Comparison of ENCODE assay signal across 19 mouse cellular contexts in genomic region chr1:54002077-54002476, GRCm38 (mm10).
"Had no signal": no experiment of that assay in that cellular context is flagged by ENCODE, and none has a peak within 500 bp of the region (broad histone marks: within the 10 kb centered on the region; RNA-seq: fewer than 3 reads in every experiment).

No protein-coding gene starts in this region.

- H3K4me2 ChIP-seq: limb, embryonic 13.5 days; liver, embryonic 12.5 days; liver, embryonic 15.5 days; midbrain, embryonic 12.5 days; midbrain, embryonic 15.5 days; neural tube, embryonic 12.5 days; neural tube, embryonic 15.5 days had no signal

- H3K36me3 ChIP-seq: limb, embryonic 10.5 days; limb, embryonic 13.5 days; liver, embryonic 12.5 days; liver, embryonic 15.5 days; midbrain, embryonic 12.5 days; midbrain, embryonic 15.5 days; neural tube, embryonic 12.5 days; neural tube, embryonic 15.5 days had no signal

- ATAC-seq: liver, embryonic 12.5 days; midbrain, embryonic 15.5 days had no signal

- H3K4me3 ChIP-seq: layer of hippocampus, adult 2 months; limb, embryonic 10.5 days; limb, embryonic 13.5 days; liver, embryonic 12.5 days; liver, embryonic 15.5 days; midbrain, embryonic 12.5 days; midbrain, embryonic 15.5 days; neural tube, embryonic 12.5 days; neural tube, embryonic 15.5 days had no signal

- H3K9ac ChIP-seq: limb, embryonic 13.5 days; liver, embryonic 12.5 days; liver, embryonic 15.5 days; midbrain, embryonic 12.5 days; midbrain, embryonic 15.5 days; neural tube, embryonic 12.5 days; neural tube, embryonic 15.5 days had no signal

- DNase-seq: kidney, postnatal 25 days; layer of hippocampus, adult 9-11 months; liver; lung, adult 2 months; retina, postnatal 1 day; right cerebral cortex, postnatal 25 days; thymus, adult 18-20 months; thymus, postnatal 36 days had no signal

- H3K27ac ChIP-seq: kidney, postnatal 0 days; layer of hippocampus, adult 2 months; limb, embryonic 10.5 days; limb, embryonic 13.5 days; liver, embryonic 12.5 days; liver, embryonic 15.5 days; macrophage; midbrain, embryonic 12.5 days; midbrain, embryonic 15.5 days; neural tube, embryonic 12.5 days; neural tube, embryonic 15.5 days had no signal

- H3K9me3 ChIP-seq: limb, embryonic 10.5 days; limb, embryonic 13.5 days; liver, embryonic 12.5 days; liver, embryonic 15.5 days; midbrain, embryonic 12.5 days; midbrain, embryonic 15.5 days; neural tube, embryonic 12.5 days; neural tube, embryonic 15.5 days had no signal

- H3K4me1 ChIP-seq: limb, embryonic 10.5 days; limb, embryonic 13.5 days; liver, embryonic 12.5 days; liver, embryonic 15.5 days; midbrain, embryonic 12.5 days; midbrain, embryonic 15.5 days; neural tube, embryonic 12.5 days; neural tube, embryonic 15.5 days had no signal

- H3K27me3 ChIP-seq: limb, embryonic 13.5 days; liver, embryonic 12.5 days; liver, embryonic 15.5 days; midbrain, embryonic 12.5 days; midbrain, embryonic 15.5 days; neural tube, embryonic 12.5 days; neural tube, embryonic 15.5 days had no signal
